Mouse (Mus musculus): ENCODE data around the gene Krt7.

The Krt7 gene

GRCm38 (mm10) chr15:101453093-101453736 lies 42.4 kb downstream of the Krt7 start:
- DNase-seq, result peak; percentile 80

- no peak for DNase-seq
These were observed 43.9 kb downstream of the Krt7 start for GRCm38 (mm10) chr15:101454774-101455173.

- no peak for DNase-seq
These were observed 44.4 kb downstream of the Krt7 start for GRCm38 (mm10) chr15:101455292-101455691.

DNA sequence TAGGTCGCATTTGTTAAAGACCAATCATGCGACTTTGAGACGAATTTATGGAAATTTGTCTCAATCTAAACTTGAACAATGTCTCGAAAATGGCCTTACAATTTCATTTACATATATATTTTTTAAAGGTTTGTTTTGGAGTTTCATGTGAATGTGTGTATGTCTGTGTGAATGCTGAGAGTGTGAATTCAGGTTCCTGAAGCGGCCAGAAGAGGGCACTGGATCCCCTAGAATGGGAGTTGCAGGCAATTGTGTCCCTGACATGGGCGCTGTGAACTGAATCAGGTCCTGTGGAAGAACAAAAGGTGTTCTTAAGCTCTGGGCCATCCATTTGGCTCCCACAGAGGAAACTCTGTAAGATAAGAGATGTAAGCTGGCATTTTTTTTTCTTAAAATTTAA lies 45.0 kb downstream of the Krt7 start:
- no peak for DNase-seq

DNA sequence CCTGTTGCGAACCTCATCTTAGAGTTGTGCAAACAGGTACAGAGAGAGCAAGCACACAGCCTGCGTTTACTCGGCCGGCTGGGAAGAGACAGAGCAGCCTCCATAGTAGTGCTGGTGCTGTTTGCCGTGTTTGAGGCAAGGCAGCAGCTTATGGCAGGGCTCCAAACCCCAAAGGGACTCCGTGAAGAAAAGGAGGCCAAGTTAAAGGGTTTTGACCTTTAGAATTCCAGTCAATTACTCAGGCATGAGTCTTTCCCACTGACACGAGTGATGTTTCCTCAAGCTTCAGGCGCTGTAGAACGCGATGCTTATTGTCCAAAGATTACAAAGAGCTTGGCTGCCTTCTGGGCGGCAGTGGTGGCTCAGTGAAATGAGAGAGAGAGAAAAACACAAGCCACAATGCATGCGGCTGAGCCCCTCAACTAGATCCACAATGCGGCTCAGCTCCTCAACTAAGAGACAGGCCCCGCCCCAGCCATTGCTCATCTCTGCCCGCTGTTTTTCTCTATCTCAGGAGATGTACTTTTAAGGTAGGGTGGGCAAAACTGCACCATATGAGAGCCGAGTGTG lies 47.6 kb downstream of the Krt7 start:
- no peak for DNase-seq

DNA sequence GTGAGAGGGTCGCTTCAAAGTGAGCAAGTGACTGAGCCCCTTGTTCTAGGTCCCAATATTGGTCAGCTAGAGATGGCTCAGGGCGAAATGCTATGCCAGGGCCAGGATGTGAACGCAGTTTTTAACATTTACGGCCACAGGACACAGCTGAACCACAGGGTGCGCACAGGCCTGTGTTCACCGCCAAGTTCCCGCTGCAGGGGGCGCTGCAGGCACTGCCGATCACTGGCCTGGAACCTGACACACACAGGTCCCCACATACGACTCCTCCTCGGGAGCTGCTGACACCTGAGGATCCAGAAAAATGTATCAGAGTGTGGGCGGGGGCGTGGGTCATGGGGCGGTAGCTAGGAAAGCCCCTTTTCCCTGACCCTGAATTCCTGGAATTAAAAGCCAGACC lies 48.4 kb downstream of the Krt7 start:
- DNase-seq, result no peak

GRCm38 (mm10) chr15:101463651-101464050 lies 52.8 kb downstream of the Krt7 start, which contains the start of gene Krt81:
TSS of gene Krt81 (minus strand) at chr15:101463751.
- no peak for DNase-seq

- no peak for DNase-seq
These were observed 58.2 kb downstream of the Krt7 start for GRCm38 (mm10) chr15:101469093-101469492.

DNA sequence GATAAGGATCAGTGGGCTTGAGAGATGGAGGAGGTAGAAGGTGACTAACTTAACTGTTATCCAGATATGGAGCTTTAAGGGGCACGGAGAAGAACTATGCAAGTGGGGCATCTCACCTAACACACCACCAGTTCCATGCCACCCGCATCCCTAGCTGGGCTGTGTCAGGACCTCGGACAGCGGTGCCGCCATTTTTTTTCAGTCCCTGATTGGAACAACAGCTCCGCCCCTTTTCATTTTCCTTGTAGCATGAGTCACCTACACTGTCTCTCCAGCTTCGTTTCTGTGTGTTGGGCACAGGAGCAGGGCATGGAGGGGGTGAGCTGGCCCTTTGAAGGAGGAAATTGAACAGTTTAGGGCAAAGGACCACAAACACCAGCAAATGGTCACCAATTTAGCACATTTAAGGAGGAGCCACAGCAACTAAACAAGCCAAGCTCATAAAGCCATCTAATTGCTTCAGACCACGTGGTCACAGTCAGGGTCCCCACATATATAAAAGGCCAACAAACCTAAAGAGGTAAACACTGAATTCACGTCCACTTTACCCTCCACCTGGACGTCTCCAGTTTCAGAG lies 62.2 kb downstream of the Krt7 start, which contains the start of gene Krt86:
Gene Krt86, plus strand, starts transcription at position 527 of the 577 bp plus-strand sequence.
- DNase-seq, result no peak

DNA sequence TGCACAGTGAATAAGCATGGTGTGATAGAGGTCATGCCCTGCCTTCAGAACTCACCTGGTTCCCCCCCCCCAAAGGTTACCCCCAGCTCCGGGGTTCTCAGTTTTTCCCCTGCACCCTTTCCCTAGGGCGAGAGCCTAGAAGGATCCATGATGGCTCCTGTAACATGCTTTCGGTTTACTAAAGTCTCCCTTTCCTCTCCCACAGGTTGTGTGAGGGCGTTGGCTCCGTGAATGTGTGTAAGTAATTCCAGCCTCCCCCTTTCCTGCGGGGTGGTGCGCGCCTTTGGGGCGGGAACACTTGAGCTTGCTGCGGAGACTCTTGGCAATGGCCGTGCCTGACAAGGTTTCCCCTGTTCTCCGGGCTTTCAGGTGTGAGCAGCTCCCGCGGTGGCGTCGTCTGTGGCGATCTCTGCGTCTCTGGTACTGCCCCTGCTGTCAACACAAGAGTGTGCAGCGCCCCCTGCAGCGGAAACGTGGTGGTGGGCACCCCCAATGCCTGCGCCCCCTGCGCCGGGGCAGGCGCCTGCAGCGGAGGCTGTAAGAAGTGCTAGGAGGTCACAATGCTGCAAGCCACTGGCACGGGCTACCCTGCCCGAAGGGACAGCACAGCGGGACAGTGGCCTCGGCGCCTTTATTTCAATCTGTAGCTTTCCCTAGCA lies 68.3 kb downstream of the Krt7 start:
- peak; percentile 72 for DNase-seq

DNA sequence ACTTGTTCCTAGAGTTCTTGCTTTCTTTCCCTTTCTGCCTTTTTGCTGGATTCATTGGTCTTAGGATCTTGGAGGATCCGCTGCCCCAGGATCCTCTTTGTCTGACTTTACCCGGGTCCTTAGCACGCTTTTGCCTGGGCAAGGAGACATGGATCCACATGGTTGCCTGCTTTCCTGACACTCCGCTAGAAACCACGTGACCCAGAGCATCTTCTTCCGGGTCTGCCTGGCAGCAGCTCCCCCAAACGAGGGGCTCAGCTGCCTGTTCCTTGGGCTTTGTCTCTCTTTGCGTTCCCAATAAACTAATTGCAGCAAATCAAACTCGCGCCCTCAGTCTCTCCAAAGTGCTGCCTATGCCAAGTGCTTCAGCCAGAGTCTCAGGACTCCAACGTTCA lies 68.8 kb downstream of the Krt7 start:
- no peak for DNase-seq
